Mouse (Mus musculus) cerebellum, adult 2 months (tissue): Measurements from ENCODE around the gene Prr36. TPM values are rescaled to one million over a fixed set of nuclear protein-coding genes. Genes with fewer than 3 reads are reported as not detected.
"Not testable (repeated sequence)": the region's sequence is repeated elsewhere in the genome, so short reads cannot be mapped to it uniquely, and the experiment has no call there.

Experiments
- DNase-seq, 2 experiments: peaks; one replicate each; pipeline ENCODE4 v3.0.0; 2021
- H3K27ac ChIP-seq: fragments of 200-500 bp; 2 replicates; pipeline ENCODE4 v1.5.1; 2012; ENCODE audit warnings: low read length, control low read depth, inconsistent platforms; ENCODE audit not compliant: insufficient read depth
- H3K27me3 ChIP-seq: fragments of 200-500 bp; 2 replicates; pipeline ENCODE4 v1.6.1; 2012; ENCODE audit warnings: inconsistent platforms, mild to moderate bottlenecking, low read length, moderate library complexity; ENCODE audit not compliant: control insufficient read depth, insufficient read depth
- H3K4me1 ChIP-seq: fragments of 200-500 bp; 2 replicates; pipeline ENCODE4 v1.6.1; 2011; ENCODE audit warnings: low read length; ENCODE audit not compliant: control insufficient read depth, insufficient read depth
- H3K4me3 ChIP-seq: fragments of 200-500 bp; replicated peaks from 2 replicates; pipeline ENCODE3; 2011; ENCODE audit warnings: mild to moderate bottlenecking, low read depth, low read length, control low read depth; ENCODE audit not compliant: insufficient read depth
- CTCF ChIP-seq: fragments of 200-500 bp; IDR thresholded peaks from 2 replicates; pipeline ENCODE4 v1.5.1; 2011; ENCODE audit warnings: low read depth, mild to moderate bottlenecking, control low read depth, low read length, moderate library complexity, borderline replicate concordance; ENCODE audit not compliant: insufficient read depth
- POLR2A ChIP-seq: fragments of 200-500 bp; IDR thresholded peaks from 2 replicates; pipeline ENCODE4 v1.6.1; 2011; ENCODE audit warnings: low read length, control low read depth, borderline replicate concordance; ENCODE audit not compliant: insufficient read depth
- WGBS: fragments of 180-500 bp; shearing (Covaris S2); methylation state at CpG from one replicate; pipeline ENCODE4 v1.1.7; 2018; 5-methylcytosine and 5-hydroxymethylcytosine counted together
- polyA plus RNA-seq: library from polyadenylated mRNA; depleted of rRNA; stranded (reverse); fragments of >200 nt; gene quantifications from 2 replicates; pipeline ENCODE4 v1.2.3, GENCODE M21; 2012

Prr36 gene
- polyA plus RNA-seq, 1 experiment = 8.2 TPM

DNA sequence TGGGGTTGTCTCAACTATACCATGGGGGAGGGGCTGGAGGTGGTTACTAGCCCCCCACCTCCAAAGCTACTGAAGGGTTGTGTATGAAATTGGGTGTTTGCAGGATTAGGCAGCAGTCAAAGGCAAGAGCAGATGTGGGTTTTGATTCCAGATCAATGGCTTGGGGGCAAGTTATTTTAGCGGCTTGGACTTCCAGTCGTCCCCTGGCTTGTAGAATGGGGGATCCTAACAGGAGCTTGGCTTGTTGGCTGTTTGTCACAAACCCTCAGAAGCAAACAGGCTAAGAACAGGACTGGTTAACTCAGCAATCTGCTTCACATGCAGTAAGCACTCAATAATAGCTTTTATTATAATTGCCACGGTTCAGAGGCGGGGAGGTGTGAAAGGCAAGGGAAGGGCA, 40.1 kb upstream of the Prr36 start:
- no peak overlapping the region for H3K27ac ChIP-seq
- no peak for DNase-seq
- H3K4me3 ChIP-seq = no peak overlapping the region
- no peak for TF ChIP-seq POLR2A
- no peak for TF ChIP-seq CTCF
- H3K4me1 ChIP-seq = peaks cover 11% of the 10 kb centered on the region
- no peaks in the 10 kb centered on the region for H3K27me3 ChIP-seq
- WGBS = 66% methylated on average over 4 of the region's 4 CpGs

- DNase-seq = no peak
- no peak for TF ChIP-seq POLR2A
- no peak for TF ChIP-seq CTCF
- Histone ChIP-seq H3K4me3 (no peak overlapping the region), H3K4me1 (peaks cover 12% of the 10 kb centered on the region), H3K27ac (no peak overlapping the region), H3K27me3 (no peaks in the 10 kb centered on the region)
- 18% methylated on average over 4 of the region's 4 CpGs for WGBS
Observed at GRCm38 (mm10) chr8:4256911-4257310, 39.7 kb upstream of the Prr36 start.

DNA sequence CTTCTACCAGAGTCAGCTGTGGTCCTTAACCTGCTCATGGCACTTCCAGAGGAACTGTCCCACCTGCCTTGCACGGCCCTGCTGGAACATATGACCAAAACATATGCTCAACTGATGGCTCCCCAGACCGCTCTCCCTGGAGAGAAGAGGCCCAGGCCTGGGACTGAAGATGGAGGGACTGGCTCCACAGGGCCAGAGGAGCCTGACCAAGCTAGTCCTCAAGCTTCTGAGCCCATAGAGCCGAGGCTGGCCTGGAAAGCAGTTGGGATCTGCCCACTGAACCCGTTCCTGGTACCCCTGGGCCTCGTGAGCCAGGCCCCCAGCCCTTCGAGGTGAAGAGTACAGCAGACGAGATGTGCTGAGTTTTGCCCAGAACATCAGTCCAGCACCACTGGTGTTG, 38.2 kb upstream of the Prr36 start:
- DNase-seq, H3K27ac ChIP-seq, H3K4me3 ChIP-seq, H3K27me3 ChIP-seq: not testable (repeated sequence)
- H3K4me1 ChIP-seq = peaks cover 12% of the 10 kb centered on the region
- WGBS = 73% methylated on average over 7 of the region's 7 CpGs

DNA sequence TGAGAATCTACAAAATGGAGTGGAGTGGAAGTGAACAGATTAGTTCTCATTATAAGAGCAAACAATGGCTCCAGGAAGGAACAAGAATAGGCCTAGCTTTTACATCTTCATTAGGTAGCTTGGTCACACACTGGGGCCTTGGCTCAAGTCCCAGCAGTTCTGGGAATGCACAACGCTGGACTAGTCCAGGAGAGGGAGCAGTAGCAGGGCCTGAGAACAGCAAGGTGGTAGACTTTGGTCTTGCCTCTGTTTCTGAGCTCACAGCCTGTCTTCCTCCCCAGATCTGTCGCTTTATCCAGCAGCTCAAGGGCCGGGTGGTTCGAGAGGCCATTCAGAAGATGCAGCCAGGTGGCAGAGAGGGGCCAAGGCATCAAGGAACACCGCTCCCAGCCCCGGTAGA, 36.7 kb upstream of the Prr36 start:
- no peak overlapping the region for H3K4me3 ChIP-seq
- H3K27ac ChIP-seq = no peak overlapping the region
- TF ChIP-seq CTCF (peak; percentile 62), POLR2A (no peak)
- WGBS = 21% methylated on average over 6 of the region's 6 CpGs
- H3K27me3 ChIP-seq = no peaks in the 10 kb centered on the region
- DNase-seq = peak; percentile 76 to 82
- H3K4me1 ChIP-seq = peaks cover 16% of the 10 kb centered on the region

DNA sequence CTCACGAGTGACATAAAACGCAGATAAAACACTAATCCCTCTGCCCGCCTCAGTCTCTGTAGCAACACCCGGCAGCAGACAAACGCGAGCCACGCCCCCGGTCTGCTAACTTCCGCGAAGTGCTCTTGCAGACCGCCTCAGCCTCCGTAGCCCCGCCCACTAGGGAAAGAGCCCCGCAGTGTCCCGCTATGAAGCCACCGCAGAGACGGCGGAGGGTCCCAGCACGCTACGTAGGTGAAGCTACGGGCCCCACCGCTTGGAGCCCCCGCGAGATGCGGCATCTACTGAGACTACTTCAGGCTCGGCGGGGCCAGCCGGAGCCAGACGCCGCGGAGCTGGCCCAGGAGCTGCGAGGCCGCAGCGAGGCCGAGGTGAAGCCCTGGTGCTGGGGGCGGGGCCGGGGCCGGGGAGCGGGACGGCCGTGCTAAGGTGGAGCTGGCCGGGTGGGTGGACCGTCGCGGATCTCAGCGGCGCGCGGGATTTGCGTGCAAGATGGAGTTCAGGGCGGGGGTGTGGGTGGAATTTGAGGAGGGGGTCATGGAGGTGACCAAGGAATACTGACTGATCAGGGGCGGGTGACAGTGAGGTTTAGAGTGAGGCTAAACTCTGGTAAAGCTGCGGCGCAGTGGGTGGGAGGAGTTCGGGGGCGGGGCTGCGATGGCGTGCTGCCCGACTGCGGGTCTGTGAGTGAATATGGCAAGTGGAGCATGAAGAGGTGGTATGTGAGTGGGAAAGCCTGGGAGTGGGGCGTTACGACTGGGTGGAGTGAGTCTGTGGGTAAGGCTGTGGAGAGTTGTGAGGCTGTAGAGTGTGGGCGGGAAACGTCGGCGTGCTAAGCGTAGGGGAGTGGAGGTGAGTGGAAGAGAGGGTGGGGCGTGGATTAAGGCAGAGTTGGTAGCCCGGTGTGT, 35.9 kb upstream of the Prr36 start, which contains the start of gene Snapc2:
Gene Snapc2 (plus strand): TSS at position 147 of the 908 bp plus-strand sequence.
- TF ChIP-seq POLR2A = peak; percentile 53; the same call in 1 of the 2 replicates
- TF ChIP-seq CTCF = no peak
- Histone ChIP-seq H3K27ac (peak within 1 kb of the TSS; percentile 47; the same call in 1 of the 2 replicates), H3K27me3 (no peaks in the 10 kb centered on the region), H3K4me3 (peak within 1 kb of the TSS; percentile 88), H3K4me1 (peaks cover 11% of the 10 kb centered on the region)
- DNase-seq = peak; percentile 91 to 94
- WGBS = under 1% methylated on average over 69 of the region's 69 CpGs

GRCm38 (mm10) chr8:4252116-4252760, 35.0 kb upstream of the Prr36 start:
- H3K27me3 ChIP-seq = no peaks in the 10 kb centered on the region
- H3K27ac ChIP-seq = peak overlapping the region; percentile 47; the same call in 1 of the 2 replicates
- peak overlapping the region; percentile 88 for H3K4me3 ChIP-seq
- TF ChIP-seq CTCF (no peak), POLR2A (no peak)
- H3K4me1 ChIP-seq = peaks cover 11% of the 10 kb centered on the region
- WGBS = 42% methylated on average over 8 of the region's 8 CpGs
- DNase-seq = no peak

- WGBS = 37% methylated on average over 26 of the region's 26 CpGs
- no peaks in the 10 kb centered on the region for H3K27me3 ChIP-seq
Observed at GRCm38 (mm10) chr8:4250306-4250970, 33.2 kb upstream of the Prr36 start.

DNA sequence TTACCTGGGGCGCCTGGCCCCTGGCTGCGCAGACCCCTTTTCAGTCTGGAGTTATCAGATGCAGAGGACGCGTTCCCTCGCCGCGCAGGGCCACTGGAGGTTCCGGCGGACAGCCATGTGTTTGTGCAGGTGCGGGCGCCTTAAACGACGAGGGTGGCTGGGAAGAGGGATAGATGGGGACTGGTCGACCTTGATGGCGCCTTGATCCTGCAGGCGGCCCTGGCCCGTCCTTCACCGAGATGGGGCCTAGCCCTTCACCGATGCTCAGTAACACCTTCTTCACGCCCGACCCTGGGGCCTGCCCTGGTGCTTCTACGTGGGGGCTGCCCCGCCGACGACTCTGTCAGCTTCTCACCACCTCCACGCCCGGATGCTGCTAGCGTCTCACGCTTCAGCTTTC, 32.0 kb upstream of the Prr36 start:
- H3K27ac ChIP-seq = no peak overlapping the region
- H3K4me3 ChIP-seq = no peak overlapping the region
- H3K27me3 ChIP-seq = no peaks in the 10 kb centered on the region
- TF ChIP-seq CTCF = no peak
- no peak for TF ChIP-seq POLR2A
- 38% methylated on average over 29 of the region's 29 CpGs for WGBS
- no peak for DNase-seq
- H3K4me1 ChIP-seq = peaks cover 10% of the 10 kb centered on the region

More at GRCm38 (mm10) chr8:4250306-4250970, 33.2 kb upstream of the Prr36 start:
- H3K4me3 ChIP-seq = no peak overlapping the region
- H3K4me1 ChIP-seq = peaks cover 11% of the 10 kb centered on the region
- peak; percentile 75 to 79 for DNase-seq
- TF ChIP-seq POLR2A = no peak
- TF ChIP-seq CTCF = peak; percentile 80
- H3K27ac ChIP-seq = no peak overlapping the region
